Mouse (Mus musculus) Muller cell, postnatal 12 days (primary cell): ENCODE measurements around the gene Adgrv1.

ENCODE experiments used
- DNase-seq: peaks from one replicate; pipeline ENCODE4 v3.0.0-alpha.2; 2015; ENCODE audit errors: inconsistent ontology term

Adgrv1 gene

DNA sequence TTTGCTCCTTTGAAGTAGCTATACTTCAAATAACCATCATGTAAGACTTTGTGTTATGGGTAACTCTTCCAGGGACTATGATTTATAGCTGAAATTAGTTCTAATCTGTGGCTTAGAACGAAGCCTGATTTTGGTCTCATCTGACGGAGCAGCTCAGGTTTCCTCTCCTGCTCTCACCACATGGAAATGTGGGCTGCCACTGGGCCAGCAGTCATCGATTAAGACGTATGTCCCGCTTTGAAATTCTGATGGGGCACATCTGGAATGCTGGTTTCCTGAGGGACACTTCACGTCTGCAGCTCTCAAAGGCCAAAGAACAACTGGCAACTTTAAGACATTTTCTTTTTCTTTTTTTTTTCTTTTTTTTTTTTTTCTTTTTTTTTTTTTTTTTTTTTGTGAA lies 207.8 kb downstream of the Adgrv1 start:
- DNase-seq, result no peak

- no peak for DNase-seq
These were observed 209.0 kb downstream of the Adgrv1 start for GRCm38 (mm10) chr13:81424002-81424401.

DNA sequence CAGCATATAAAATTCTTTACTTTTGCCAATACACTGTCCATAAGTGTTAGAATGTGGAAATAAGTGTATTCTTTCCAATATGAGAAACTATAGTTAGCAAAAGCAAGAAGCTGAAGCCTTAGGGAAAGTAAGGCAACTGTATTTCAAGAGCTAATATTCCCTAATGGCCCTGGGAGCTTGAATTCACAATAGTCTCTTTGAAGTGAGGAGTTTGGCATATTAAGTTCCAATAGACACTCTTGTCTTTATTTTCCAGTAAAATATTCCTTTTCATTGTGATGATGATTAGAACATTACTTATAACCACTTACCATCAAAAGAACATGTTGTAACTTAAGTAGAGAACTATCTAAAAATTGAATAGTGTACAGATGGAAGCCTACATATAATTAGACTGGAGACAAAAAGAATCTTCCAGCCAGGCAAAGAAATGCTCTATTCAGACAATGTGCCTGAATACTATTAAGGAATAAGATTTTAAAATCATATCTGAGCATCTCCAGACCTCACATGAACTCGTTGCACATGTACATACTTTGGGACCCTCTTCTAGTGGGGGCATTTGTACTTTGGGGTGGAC lies 225.0 kb downstream of the Adgrv1 start:
- DNase-seq, result no peak

- no peak for DNase-seq
These were observed 230.1 kb downstream of the Adgrv1 start for GRCm38 (mm10) chr13:81402826-81403225.

GRCm38 (mm10) chr13:81402191-81402590 lies 230.8 kb downstream of the Adgrv1 start:
- DNase-seq, result peak; percentile 45

DNA sequence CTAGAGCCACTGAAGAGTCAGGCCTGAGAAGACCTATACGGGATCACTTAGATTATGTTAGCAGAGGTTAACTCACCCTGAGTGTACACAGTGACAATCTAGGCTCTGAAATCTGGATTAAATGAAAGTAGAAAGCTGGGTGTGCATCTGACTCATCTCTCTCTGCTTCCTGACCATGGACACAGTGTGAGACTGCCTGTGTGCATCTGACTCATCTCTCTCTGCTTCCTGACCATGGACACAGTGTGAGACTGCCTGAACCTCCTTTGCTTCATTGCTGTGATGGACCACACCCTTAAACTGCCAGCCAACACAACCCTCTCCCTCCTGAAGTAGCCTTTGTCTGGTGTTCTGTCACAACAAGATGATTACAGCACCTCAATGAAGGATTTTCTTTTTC lies 231.2 kb downstream of the Adgrv1 start:
- DNase-seq, result peak; percentile 76

DNA sequence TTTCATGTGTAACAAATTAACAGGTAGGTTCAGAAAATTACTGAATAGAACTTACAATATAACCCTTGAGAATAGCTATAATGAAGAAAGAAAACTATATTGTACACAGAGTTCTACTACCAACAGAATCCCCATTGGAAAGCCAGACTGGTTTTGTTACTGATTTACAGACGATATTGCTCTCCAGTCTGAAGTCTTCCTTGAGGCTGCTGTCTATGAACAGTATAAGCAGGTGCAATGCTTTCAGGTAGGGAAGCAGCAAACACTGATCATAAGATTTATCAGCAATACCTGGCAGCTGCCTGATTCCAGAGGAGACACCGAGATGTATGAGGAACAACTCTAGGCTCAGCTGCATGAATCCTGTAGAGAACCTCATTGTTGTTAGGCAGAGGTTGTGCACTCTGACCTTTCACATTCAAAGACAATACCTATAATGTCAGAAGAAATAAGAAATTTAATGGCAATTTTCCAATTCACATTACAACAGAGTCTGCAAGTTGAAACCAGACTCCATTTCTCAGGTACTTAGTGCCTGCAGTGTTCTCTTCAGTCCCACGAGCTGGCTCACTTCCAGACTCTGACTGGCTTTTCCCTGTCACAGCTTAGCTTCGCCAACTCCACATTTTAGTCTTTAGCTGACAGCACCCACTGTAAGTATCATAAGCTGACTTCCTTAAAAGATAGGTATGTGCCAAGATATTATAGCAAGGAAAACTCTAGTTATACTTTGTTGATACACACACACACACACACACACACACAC lies 247.2 kb downstream of the Adgrv1 start:
- DNase-seq, result no peak

DNA sequence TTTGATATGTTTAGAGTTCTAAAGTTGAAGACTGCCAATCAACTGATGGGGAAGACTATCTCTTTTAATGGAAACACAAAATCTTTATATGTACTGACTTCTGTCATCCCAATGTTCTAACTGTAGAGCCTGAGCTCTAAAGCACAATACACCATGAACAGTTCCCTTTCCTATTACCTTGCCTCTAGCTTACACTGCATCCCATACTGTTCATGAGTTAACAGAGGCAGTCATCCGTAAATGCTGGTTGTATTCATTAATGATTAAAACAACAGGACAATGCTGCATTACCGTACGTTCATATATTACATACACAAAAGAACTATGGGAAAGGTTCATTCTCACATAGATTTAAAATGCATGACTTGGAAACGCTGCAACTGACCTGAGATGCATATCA lies 251.1 kb downstream of the Adgrv1 start:
- no peak for DNase-seq

DNA sequence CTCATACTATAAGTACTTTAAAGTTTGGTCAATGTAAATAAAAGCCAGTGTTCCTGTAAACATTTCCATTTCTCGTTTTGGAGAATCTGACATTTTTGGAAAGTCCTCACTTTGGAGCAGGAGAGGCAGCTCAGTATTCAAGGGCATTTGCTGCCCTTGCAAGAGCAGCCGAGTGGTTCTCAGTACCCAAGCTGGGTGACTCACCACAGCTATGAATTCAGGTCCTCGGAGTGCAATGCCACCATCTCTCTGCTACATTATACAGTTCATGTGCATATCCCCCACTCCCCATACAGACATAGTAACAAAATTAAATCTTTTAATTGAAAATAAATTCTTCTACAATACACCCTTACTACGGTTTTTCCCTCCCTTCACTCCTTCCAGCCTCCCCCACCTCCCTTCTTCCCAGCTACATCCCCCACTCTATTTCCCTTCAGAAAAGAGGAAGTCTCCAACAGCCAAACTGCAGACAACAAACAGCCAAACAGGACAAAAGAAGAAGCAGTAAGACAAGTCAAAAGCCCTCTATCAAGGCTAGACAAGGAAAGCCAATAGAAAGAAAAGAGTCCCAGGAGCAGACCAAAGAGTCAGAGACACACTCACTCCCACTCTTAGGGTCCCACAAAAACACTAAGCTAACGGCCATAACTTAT lies 262.0 kb downstream of the Adgrv1 start:
- DNase-seq, result no peak

- no peak for DNase-seq
These were observed 262.8 kb downstream of the Adgrv1 start for GRCm38 (mm10) chr13:81370196-81370595.

DNA sequence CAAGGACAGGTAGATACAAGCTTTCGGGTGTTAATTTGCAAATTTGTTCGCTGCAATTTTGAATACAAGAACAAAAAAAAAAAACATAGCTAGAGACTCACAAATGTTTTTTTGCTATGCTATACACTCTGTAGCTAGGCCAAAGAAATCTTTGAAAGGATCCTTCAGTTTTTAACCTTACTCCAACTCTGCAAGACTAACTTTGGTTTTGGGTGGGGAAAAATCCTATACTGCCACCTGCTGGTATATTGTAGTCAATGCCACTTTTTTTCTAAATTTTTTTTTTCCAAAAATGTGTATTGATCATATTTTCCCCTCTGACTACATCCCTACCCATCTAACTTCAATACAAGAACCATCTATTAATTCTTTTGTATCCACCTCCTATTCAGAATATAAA lies 263.4 kb downstream of the Adgrv1 start:
- DNase-seq, result peak; percentile 9

DNA sequence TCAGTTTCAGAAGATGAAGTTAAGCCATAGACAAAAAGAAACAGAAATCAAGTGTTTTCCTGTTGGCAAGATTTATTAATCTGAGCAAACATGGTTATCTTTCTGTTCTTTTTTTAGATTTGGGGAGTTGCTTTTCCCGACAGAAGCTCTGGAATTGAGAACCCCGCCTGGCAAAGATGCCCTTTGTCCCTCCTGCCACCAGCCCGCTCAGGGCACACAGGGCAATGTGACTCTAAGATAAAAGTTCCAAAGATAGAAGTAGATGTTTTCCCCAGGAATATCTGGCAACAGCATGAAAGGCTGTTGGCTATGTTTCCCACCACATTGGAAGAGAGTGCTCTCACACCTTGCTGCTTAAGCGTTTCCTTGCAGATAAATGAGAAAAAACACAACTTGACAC lies 264.0 kb downstream of the Adgrv1 start:
- no peak for DNase-seq

GRCm38 (mm10) chr13:81367681-81368376 lies 265.1 kb downstream of the Adgrv1 start:
- DNase-seq, result no peak

DNA sequence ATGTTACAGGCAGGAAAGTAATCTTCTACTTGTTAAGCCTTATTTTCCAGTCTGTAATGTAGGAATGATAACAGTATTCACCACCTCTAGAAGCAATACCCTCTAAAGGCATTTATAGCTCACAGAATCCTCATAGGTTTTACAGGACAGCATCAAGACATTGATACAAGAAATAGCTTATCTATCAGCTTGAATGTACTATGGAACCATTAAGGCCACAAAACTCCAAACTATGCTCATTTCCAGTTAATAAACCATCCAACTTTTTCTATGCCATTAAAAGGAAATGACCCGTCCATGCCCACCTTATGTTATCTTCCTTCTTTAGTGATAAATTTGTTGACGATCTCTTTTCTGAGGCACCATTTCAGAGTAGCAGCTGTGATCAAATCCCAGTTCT lies 272.6 kb downstream of the Adgrv1 start:
- no peak for DNase-seq

- peak; percentile 7 for DNase-seq
These were observed 274.2 kb downstream of the Adgrv1 start for GRCm38 (mm10) chr13:81358766-81359165.

GRCm38 (mm10) chr13:81358365-81358764 lies 274.6 kb downstream of the Adgrv1 start:
- no peak for DNase-seq

GRCm38 (mm10) chr13:81357215-81357614 lies 275.7 kb downstream of the Adgrv1 start:
- DNase-seq, result no peak

GRCm38 (mm10) chr13:81354587-81354986 lies 278.4 kb downstream of the Adgrv1 start:
- DNase-seq, result no peak

- DNase-seq, result no peak
These were observed 280.7 kb downstream of the Adgrv1 start for GRCm38 (mm10) chr13:81352296-81352695.

GRCm38 (mm10) chr13:81351462-81352155 lies 281.3 kb downstream of the Adgrv1 start:
- no peak for DNase-seq

DNA sequence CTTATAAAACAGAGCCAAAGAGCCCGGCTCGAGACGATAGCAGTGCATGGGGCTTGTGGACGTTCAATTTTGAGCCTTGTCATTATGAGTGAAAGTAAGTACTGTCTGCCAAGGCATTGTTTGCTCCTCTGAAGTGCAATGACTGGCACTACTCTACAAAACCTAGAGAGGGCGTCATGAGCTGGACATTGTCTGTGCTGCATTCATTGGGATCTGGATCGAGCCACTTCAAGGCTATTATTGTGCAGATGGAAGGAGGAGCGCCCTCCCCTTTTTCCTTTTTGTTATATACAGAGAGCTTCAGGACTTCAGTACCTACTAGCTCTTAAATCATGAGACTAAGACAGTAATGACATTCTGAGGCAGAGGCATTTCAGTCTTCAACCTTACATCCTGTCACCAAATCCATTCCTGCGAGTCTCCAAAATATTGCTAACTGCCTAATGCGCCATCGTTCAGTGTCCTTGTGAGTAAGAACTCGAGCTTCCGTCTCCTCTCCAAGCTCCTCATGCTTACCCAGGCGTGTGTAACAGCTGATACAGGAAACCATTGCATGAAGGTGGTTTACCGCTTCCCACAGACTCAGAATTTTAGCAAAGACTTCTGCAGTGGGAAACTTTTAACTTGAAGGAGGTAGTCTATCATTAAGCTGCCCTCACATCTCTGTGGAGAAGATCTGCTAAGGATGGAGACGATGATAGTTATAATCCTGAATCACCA lies 285.5 kb downstream of the Adgrv1 start:
- DNase-seq, result no peak
